Comparison of ENCODE assay signal across 8 mouse cellular contexts in the genomic region with DNA sequence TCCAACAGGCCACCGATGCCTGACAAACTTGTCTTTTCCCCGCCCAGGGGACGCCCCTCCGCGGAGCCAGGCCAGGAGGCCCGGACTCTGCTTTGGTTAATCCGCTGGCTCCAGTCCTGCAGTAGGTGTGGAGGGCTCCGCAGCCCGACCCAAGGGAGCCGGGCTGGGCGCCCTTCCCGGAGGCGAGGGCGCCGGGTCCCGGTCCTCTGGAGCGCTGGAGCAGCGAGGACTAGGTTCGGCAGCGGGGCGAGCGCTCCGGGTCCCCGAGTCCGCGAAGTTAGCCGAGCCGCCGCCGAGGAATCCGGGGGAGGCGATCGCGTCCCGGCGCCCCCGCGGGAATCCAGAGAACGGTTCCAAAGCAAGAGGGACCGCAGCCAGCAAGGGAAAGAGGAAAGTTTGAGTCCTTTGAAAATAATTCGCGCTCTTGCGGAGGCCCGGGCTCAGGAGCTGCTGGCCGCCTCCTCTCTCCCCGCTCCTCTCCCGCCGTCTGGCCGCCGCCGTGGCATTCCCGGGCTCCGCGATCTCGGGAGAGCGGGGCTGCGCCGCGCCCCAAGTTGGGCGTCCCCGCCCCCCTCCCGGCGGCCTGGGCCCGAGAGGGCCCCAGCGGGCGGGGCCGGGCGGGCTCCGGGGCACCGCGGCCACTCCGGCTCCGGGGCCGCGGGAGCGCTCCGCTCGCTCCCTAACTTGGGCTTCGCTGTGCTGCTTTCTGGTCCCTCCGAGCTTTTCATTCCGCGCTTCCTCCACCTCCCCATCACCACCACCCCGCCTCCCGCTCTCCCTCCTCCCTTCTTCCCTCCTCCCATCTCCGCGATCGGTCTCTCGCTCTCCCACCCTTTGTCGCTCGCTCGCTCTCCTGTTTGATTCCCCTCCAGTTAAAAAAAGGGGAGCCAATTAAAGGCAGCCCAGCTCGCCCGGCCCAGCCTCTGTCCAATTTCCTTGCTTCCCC.
DNase-seq lines count a peak whose midpoint lies in the region; ATAC-seq lines count a peak whose summit lies in the region.

No protein-coding gene starts in this region.

- H3K4me3 ChIP-seq in embryonic facial prominence, embryonic 10.5 days: peak overlapping the region; percentile 73
- H3K4me3 ChIP-seq in heart, embryonic 14.5 days (ENCODE audit: control insufficient read depth in 1 of 2, insufficient read depth in 1 of 2, low read depth in 1 of 2, low read length in 2 of 2): peak overlapping the region; percentile 63 to 70
- peak overlapping the region; percentile 66 for H3K4me3 ChIP-seq in lung, embryonic 15.5 days

- H3K9me3 ChIP-seq in embryonic facial prominence, embryonic 10.5 days: no peaks in the 10 kb centered on the region
- H3K9me3 ChIP-seq in heart, embryonic 14.5 days (ENCODE audit: control insufficient read depth, low read length): no peaks in the 10 kb centered on the region
- H3K9me3 ChIP-seq in lung, embryonic 15.5 days: no peaks in the 10 kb centered on the region

- peaks cover 96% of the 10 kb centered on the region for H3K27me3 ChIP-seq in embryonic facial prominence, embryonic 10.5 days (replicated peaks; ENCODE audit: low read depth, poor library complexity, severe bottlenecking)
- H3K27me3 ChIP-seq in heart, embryonic 14.5 days (ENCODE audit: control insufficient read depth, insufficient read depth, low read length): peaks cover 55% of the 10 kb centered on the region
- H3K27me3 ChIP-seq in lung, embryonic 15.5 days: peaks cover 82% of the 10 kb centered on the region

- H3K27ac ChIP-seq in embryonic facial prominence, embryonic 10.5 days (replicated peaks): peak overlapping the region; percentile 82
- H3K27ac ChIP-seq in heart, embryonic 14.5 days (replicated peaks in 1 of 2; ENCODE audit: control insufficient read depth in 1 of 2, insufficient read depth in 1 of 2, low read depth in 2 of 2, low read length in 2 of 2): peak overlapping the region in 1 of 2 experiments; percentile 39; a peak in 2 of 4 replicates
- peak overlapping the region; percentile 86 for H3K27ac ChIP-seq in lung, embryonic 15.5 days

- under 1% methylated on average over 92 of the region's 93 CpGs for WGBS in embryonic facial prominence, embryonic 10.5 days
- WGBS in heart, embryonic 14.5 days: under 1% methylated on average over 82 of the region's 93 CpGs
- WGBS in lung, embryonic 15.5 days: under 1% methylated on average over 56 of the region's 93 CpGs

- H3K4me2 ChIP-seq in heart, embryonic 14.5 days (ENCODE audit: low read length): peak overlapping the region; percentile 99
- H3K4me2 ChIP-seq in lung, embryonic 15.5 days: peak overlapping the region; percentile 99

- no peaks in the 10 kb centered on the region for H3K36me3 ChIP-seq in embryonic facial prominence, embryonic 10.5 days (replicated peaks)
- H3K36me3 ChIP-seq in heart, embryonic 14.5 days (ENCODE audit: control insufficient read depth, insufficient read depth, low read length): no peaks in the 10 kb centered on the region
- no peaks in the 10 kb centered on the region for H3K36me3 ChIP-seq in lung, embryonic 15.5 days

- peak; percentile 29 to 42 for DNase-seq in adrenal gland, adult 18-20 months (ENCODE audit: low spot score in 2 of 2)
- DNase-seq in adrenal gland, adult 8-10 months: no peak
- DNase-seq in NIH3T3 (ENCODE audit: low read depth): peak; percentile 28
- DNase-seq in embryonic facial prominence, embryonic 10.5 days (ENCODE audit: low spot score): peak; percentile 79
- DNase-seq in layer of hippocampus, adult 18-20 months (ENCODE audit: low spot score in 2 of 2): peak; percentile 72 to 79
- peak; percentile 71 for DNase-seq in right cerebral cortex, postnatal 14 days

- peak overlapping the region; percentile 81 for H3K9ac ChIP-seq in heart, embryonic 14.5 days (ENCODE audit: low read length)
- H3K9ac ChIP-seq in lung, embryonic 15.5 days: peak overlapping the region; percentile 67

- peaks cover 49% of the 10 kb centered on the region for H3K4me1 ChIP-seq in embryonic facial prominence, embryonic 10.5 days
- H3K4me1 ChIP-seq in heart, embryonic 14.5 days (ENCODE audit: control insufficient read depth in 2 of 2, insufficient read depth in 2 of 2, low read length in 2 of 2): peaks cover 13 to 17% of the 10 kb centered on the region in 2 experiments
- peaks cover 31% of the 10 kb centered on the region for H3K4me1 ChIP-seq in lung, embryonic 15.5 days

- ATAC-seq in heart, embryonic 14.5 days (ENCODE audit: insufficient number of reproducible peaks, insufficient read depth, low FRiP score, low read depth): 0 out of 2 replicates have a peak, but pooled peaks have one; percentile 3
- ATAC-seq in lung, embryonic 15.5 days (ENCODE audit: borderline replicate concordance, extremely low read depth, low FRiP score, low TSS enrichment): peak; percentile 66
